Comparison of ENCODE assay signal across 11 mouse cellular contexts in genomic region chr13:45204856-45205255, GRCm38 (mm10).
DNase-seq lines count a peak whose midpoint lies in the region; ATAC-seq and TF ChIP-seq lines count a peak whose summit lies in the region.
"Had no signal": no experiment of that assay in that cellular context is flagged by ENCODE, and none has a peak within 500 bp of the region (broad histone marks: within the 10 kb centered on the region; RNA-seq: fewer than 3 reads in every experiment).

No protein-coding gene starts in this region.

- H3K4me2 ChIP-seq in liver, postnatal 0 days (ENCODE audit: low read depth, low read length) = no peak overlapping the region
- H3K4me2 ChIP-seq: heart, embryonic 13.5 days had no signal

- no peaks in the 10 kb centered on the region; the same call in 1 of the 2 replicates for H3K4me1 ChIP-seq in thymus, adult 2 months (replicated peaks; ENCODE audit: control insufficient read depth, insufficient read depth, low read length)
- H3K4me1 ChIP-seq in liver, postnatal 0 days (ENCODE audit: insufficient read depth) = no peaks in the 10 kb centered on the region
- H3K4me1 ChIP-seq: heart, embryonic 13.5 days had no signal

- no peaks in the 10 kb centered on the region for H3K9me3 ChIP-seq in liver, postnatal 0 days (ENCODE audit: low read length)
- H3K9me3 ChIP-seq: heart, embryonic 13.5 days had no signal

- ATAC-seq in liver, postnatal 0 days = no peak
- ATAC-seq: activated CD4-positive, CD25-positive, alpha-beta regulatory T cell, adult 4 months had no signal

- no peak for TF ChIP-seq POLR2A in thymus, adult 2 months (IDR thresholded peaks at IDR 0.05; ENCODE audit: control insufficient read depth, extremely low read depth, insufficient read depth, low read length, poor library complexity)

- no peak for TF ChIP-seq EP300 in liver, postnatal 0 days (IDR thresholded peaks at IDR 0.05; ENCODE audit: low read depth)

- no peak for TF ChIP-seq CTCF in thymus, adult 2 months (IDR thresholded peaks at IDR 0.05; ENCODE audit: borderline replicate concordance, control insufficient read depth, extremely low read depth, insufficient read depth, low read length, poor library complexity)
- no peak for TF ChIP-seq CTCF in liver, postnatal 0 days (IDR thresholded peaks at IDR 0.05; ENCODE audit: low read depth)

- DNase-seq in kidney, postnatal 4 days = peak; percentile 60 to 61
- DNase-seq in kidney, postnatal 36 days = no peak
- peak; percentile 49 for DNase-seq in CD4-positive helper T cell, adult 2 months (ENCODE audit: low read depth, low spot score)
- DNase-seq in adrenal gland, adult 18-20 months (ENCODE audit: low spot score in 2 of 2) = peak; percentile 40 to 42
- DNase-seq in lung, postnatal 14 days = peak; percentile 17
- no peak for DNase-seq in thymus, adult 2 months
- DNase-seq in liver, postnatal 0 days = no peak
- no peak for DNase-seq in embryo, embryonic 9.5 days (ENCODE audit: extremely low spot score)
- DNase-seq: cerebellum, adult 2 months had no signal

- H3K27me3 ChIP-seq in thymus, adult 2 months (ENCODE audit: control insufficient read depth, insufficient read depth, low read length) = no peaks in the 10 kb centered on the region
- H3K27me3 ChIP-seq in liver, postnatal 0 days (ENCODE audit: insufficient read depth, low read length) = peaks cover 39% of the 10 kb centered on the region
- H3K27me3 ChIP-seq: heart, embryonic 13.5 days had no signal

- no peak overlapping the region for H3K9ac ChIP-seq in liver, postnatal 0 days (replicated peaks)
- H3K9ac ChIP-seq: heart, embryonic 13.5 days had no signal

- no peak overlapping the region for H3K4me3 ChIP-seq in thymus, adult 2 months (ENCODE audit: control insufficient read depth, insufficient read depth, low read length)
- H3K4me3 ChIP-seq in liver, postnatal 0 days (ENCODE audit: low read depth, low read length) = no peak overlapping the region
- H3K4me3 ChIP-seq: heart, embryonic 13.5 days had no signal

- no peaks in the 10 kb centered on the region for H3K36me3 ChIP-seq in thymus, adult 2 months (ENCODE audit: control insufficient read depth, insufficient read depth, low read length)
- H3K36me3 ChIP-seq in liver, postnatal 0 days (replicated peaks; ENCODE audit: insufficient read depth, low read length) = no peaks in the 10 kb centered on the region
- H3K36me3 ChIP-seq: heart, embryonic 13.5 days had no signal

- 46% methylated on average over 6 of the region's 6 CpGs for WGBS in thymus, adult 2 months
- WGBS in liver, postnatal 0 days (ENCODE audit: insufficient replicate concordance) = 59% methylated on average over 6 of the region's 6 CpGs

- H3K27ac ChIP-seq in thymus, adult 2 months (ENCODE audit: control insufficient read depth, insufficient read depth, low read length) = no peak overlapping the region
- no peak overlapping the region for H3K27ac ChIP-seq in liver, postnatal 0 days (ENCODE audit: low read depth)
- H3K27ac ChIP-seq: heart, embryonic 13.5 days had no signal

Comparison
In these comparisons a context has a peak if more than half of its experiments do, and no peak if none do; other contexts are left out.
1. DNase-seq: peak in kidney, postnatal 4 days (2 of 2), CD4-positive helper T cell, adult 2 months (single experiment), adrenal gland, adult 18-20 months (2 of 2) and lung, postnatal 14 days (single experiment); none in kidney, postnatal 36 days (0 of 2), thymus, adult 2 months (single experiment), liver, postnatal 0 days (single experiment) and embryo, embryonic 9.5 days (single experiment).